Mouse (Mus musculus): ENCODE results near the gene Gm5148. TPM values are rescaled to one million over a fixed set of nuclear protein-coding genes. Genes with fewer than 3 reads are reported as not detected.
A peak's percentile ranks its signal among the peaks of the same experiment; 100 is the strongest.

Gm5148 gene
- polyA plus RNA-seq, 1 experiment from 2014 or later: 8.1 TPM

- peaks cover 16% of the 10 kb centered on the region for H3K9me3 ChIP-seq (ENCODE audit: control insufficient read depth, low read length)
- H3K4me1 ChIP-seq (ENCODE audit: control insufficient read depth, insufficient read depth, low read length): peaks cover 36% of the 10 kb centered on the region
- no peak overlapping the region for H3K4me2 ChIP-seq (replicated peaks; ENCODE audit: low read depth, low read length)
- H3K4me3 ChIP-seq (ENCODE audit: low read length): no peak overlapping the region
- H3K27ac ChIP-seq (ENCODE audit: low read depth, low read length): no peak overlapping the region
- no peak overlapping the region for H3K9ac ChIP-seq (ENCODE audit: low read depth, low read length)
- ATAC-seq (ENCODE audit: low FRiP score, low TSS enrichment): no peak
- H3K27me3 ChIP-seq (ENCODE audit: control insufficient read depth, insufficient read depth, low read length): no peaks in the 10 kb centered on the region
- no peaks in the 10 kb centered on the region for H3K36me3 ChIP-seq (ENCODE audit: control insufficient read depth, insufficient read depth, low read length)
- WGBS: 96% methylated on average over 12 of the region's 12 CpGs
These were observed 55.6 kb downstream of the Gm5148 start for GRCm38 (mm10) chr3:37668652-37669051.

DNA sequence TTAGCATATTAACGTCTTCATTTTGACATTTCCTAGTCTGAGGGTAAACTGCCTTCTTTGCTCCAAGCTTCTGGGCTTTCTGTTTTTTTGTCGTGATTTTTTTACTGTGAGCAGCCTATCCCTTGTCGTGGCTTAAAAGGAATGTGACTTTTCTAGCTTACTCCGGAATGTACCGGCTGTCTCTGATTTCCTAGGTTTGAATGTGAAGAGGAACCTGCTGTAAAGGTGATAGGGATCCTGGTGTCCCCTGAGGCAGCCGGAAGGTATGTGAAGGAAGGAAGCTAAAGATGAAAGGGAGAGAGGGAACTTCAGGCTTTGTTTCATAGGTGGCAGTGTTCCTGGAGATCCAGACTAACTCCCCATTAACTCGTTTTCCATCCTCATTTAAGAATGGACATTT is 56.6 kb downstream of the Gm5148 start:
- H3K4me2 ChIP-seq (replicated peaks; ENCODE audit: low read depth, low read length): no peak overlapping the region
- no peaks in the 10 kb centered on the region for H3K36me3 ChIP-seq (ENCODE audit: control insufficient read depth, insufficient read depth, low read length)
- peaks cover 16% of the 10 kb centered on the region for H3K9me3 ChIP-seq (ENCODE audit: control insufficient read depth, low read length)
- H3K4me3 ChIP-seq (ENCODE audit: low read length): no peak overlapping the region
- peaks cover 27% of the 10 kb centered on the region for H3K4me1 ChIP-seq (ENCODE audit: control insufficient read depth, insufficient read depth, low read length)
- ATAC-seq (ENCODE audit: low FRiP score, low TSS enrichment): no peak
- H3K27ac ChIP-seq (ENCODE audit: low read depth, low read length): peak overlapping the region; percentile 21; the same call in 1 of the 2 replicates
- no peak overlapping the region for H3K9ac ChIP-seq (ENCODE audit: low read depth, low read length)
- H3K27me3 ChIP-seq (ENCODE audit: control insufficient read depth, insufficient read depth, low read length): no peaks in the 10 kb centered on the region
- WGBS: 20% methylated on average over 7 of the region's 7 CpGs

DNA sequence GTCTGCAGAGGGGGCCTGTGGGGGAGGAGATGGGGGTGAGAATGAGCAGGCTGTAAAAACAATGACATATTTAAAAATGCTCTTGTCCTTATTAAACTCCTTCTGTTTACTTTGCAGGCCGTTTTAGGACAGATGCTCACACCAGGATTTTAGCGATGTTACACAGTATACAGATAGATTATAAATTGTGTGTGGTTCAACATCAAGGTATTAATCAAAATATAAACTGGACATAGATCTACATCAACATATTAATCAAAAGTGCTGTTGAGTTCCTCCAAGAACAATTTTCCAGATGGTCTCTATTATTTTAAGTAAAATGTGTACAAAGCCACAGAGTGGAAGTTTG is 57.2 kb downstream of the Gm5148 start:
- Histone ChIP-seq H3K4me3 (ENCODE audit: low read length) (no peak overlapping the region), H3K4me2 (replicated peaks; ENCODE audit: low read depth, low read length) (no peak overlapping the region), H3K9me3 (ENCODE audit: control insufficient read depth, low read length) (peaks cover 16% of the 10 kb centered on the region), H3K4me1 (ENCODE audit: control insufficient read depth, insufficient read depth, low read length) (peaks cover 21% of the 10 kb centered on the region), H3K9ac (ENCODE audit: low read depth, low read length) (no peak overlapping the region), H3K27me3 (ENCODE audit: control insufficient read depth, insufficient read depth, low read length) (no peaks in the 10 kb centered on the region), H3K36me3 (ENCODE audit: control insufficient read depth, insufficient read depth, low read length) (no peaks in the 10 kb centered on the region), H3K27ac (ENCODE audit: low read depth, low read length) (0 out of 2 replicates have a peak overlapping the region, but pooled peaks have one; percentile 21)
- 6% methylated on average over 2 of the region's 2 CpGs for WGBS
- no peak for ATAC-seq (ENCODE audit: low FRiP score, low TSS enrichment)

- no peaks in the 10 kb centered on the region for H3K27me3 ChIP-seq (ENCODE audit: control insufficient read depth, insufficient read depth, low read length)
- no peak overlapping the region for H3K4me3 ChIP-seq (ENCODE audit: low read length)
- H3K4me1 ChIP-seq (ENCODE audit: control insufficient read depth, insufficient read depth, low read length): peaks cover 19% of the 10 kb centered on the region
- no peak overlapping the region for H3K4me2 ChIP-seq (replicated peaks; ENCODE audit: low read depth, low read length)
- H3K9ac ChIP-seq (ENCODE audit: low read depth, low read length): no peak overlapping the region
- H3K36me3 ChIP-seq (ENCODE audit: control insufficient read depth, insufficient read depth, low read length): no peaks in the 10 kb centered on the region
- 7% methylated on average over 9 of the region's 9 CpGs for WGBS
- peak overlapping the region; percentile 66; the same call in 1 of the 2 replicates for H3K27ac ChIP-seq (ENCODE audit: low read depth, low read length)
- H3K9me3 ChIP-seq (ENCODE audit: control insufficient read depth, low read length): peaks cover 16% of the 10 kb centered on the region
- peak; percentile 96 for ATAC-seq (ENCODE audit: low FRiP score, low TSS enrichment)
These were observed 57.8 kb downstream of the Gm5148 start for GRCm38 (mm10) chr3:37666291-37667118.

Other genes with a start within 250 kb of the Gm5148 start
- gene Spry1, start 84.5 kb downstream of the Gm5148 start, polyA plus RNA-seq (2014; fragmentation: Nextera tagmentation; extraction: Ambion mirVana): 41.7 and 49.8 TPM in 2 replicates

All from kidney, embryonic 14.5 days (tissue).